Mouse (Mus musculus): ENCODE data around the gene Gbf1. TPM values are rescaled to one million over a fixed set of nuclear protein-coding genes. Genes with fewer than 3 reads are reported as not detected.

The Gbf1 gene
- total RNA-seq, 1 experiment from 2014 or later, result 84.7 TPM

Other genes with a start within 250 kb of the Gbf1 start
- 9.0 and 10.3 TPM in 2 replicates for gene Armh3, start 154.0 kb upstream of the Gbf1 start, total RNA-seq (2017)
- gene Hps6, start 149.0 kb upstream of the Gbf1 start, total RNA-seq (2017), result 6.8 and 8.3 TPM in 2 replicates
- gene Pprc1, start 107.6 kb upstream of the Gbf1 start, total RNA-seq (2017), result 9.7 and 13.0 TPM in 2 replicates
- 162 and 164 TPM in 2 replicates for gene Ldb1, start 107.3 kb upstream of the Gbf1 start, total RNA-seq (2017)
- gene Nolc1, start 76.6 kb upstream of the Gbf1 start, total RNA-seq (2017), result 40.4 and 44.9 TPM in 2 replicates
- gene Elovl3, start 20.6 kb upstream of the Gbf1 start, total RNA-seq (2017), result not detected in 2 replicates
- not detected in 2 replicates for gene Pitx3, start 4.2 kb upstream of the Gbf1 start, total RNA-seq (2017)
- gene Nfkb2, start 151.8 kb downstream of the Gbf1 start, total RNA-seq (2017), result 84.7 and 87.8 TPM in 2 replicates
- gene Psd, start 174.6 kb downstream of the Gbf1 start, total RNA-seq (2017), result 2.2 and 2.8 TPM in 2 replicates
- gene Fbxl15, start 175.7 kb downstream of the Gbf1 start, total RNA-seq (2017), result 1.8 and 3.1 TPM in 2 replicates
- 32.4 and 53.2 TPM in 2 replicates for gene Cuedc2, start 186.2 kb downstream of the Gbf1 start, total RNA-seq (2017)
- 0.37 TPM in 1 of 2 replicates, not detected in the other for gene Mfsd13a, start 188.6 kb downstream of the Gbf1 start, total RNA-seq (2017)
- not detected in 2 replicates for gene 2310034G01Rik, start 197.8 kb downstream of the Gbf1 start, total RNA-seq (2017)
- 105 and 111 TPM in 2 replicates for gene Actr1a, start 243.2 kb downstream of the Gbf1 start, total RNA-seq (2017)
- gene Sufu, start 244.4 kb downstream of the Gbf1 start, total RNA-seq (2017), result 19.6 and 21.3 TPM in 2 replicates

All from neutrophil, adult 5-6 weeks (primary cell).